Mouse (Mus musculus) erythroblast, embryonic 14.5 days (primary cell): ENCODE measurements at regions not wholly inside any gene's neighbourhood (a gene's known extent, or its start where the extent isn't known, plus 50 kb on each side); places are given as distances from the start of the nearest gene placed in this dataset.

ENCODE experiments used
- GATA1 ChIP-seq: IDR thresholded peaks from 2 replicates; pipeline ENCODE4 v1.6.1; 2012; ENCODE audit warnings: low read length, inconsistent platforms, mixed read lengths
- TAL1 ChIP-seq: IDR thresholded peaks from 3 replicates; pipeline ENCODE4 v1.6.1; 2012; ENCODE audit warnings: low read length, inconsistent platforms, mixed read lengths

DNA sequence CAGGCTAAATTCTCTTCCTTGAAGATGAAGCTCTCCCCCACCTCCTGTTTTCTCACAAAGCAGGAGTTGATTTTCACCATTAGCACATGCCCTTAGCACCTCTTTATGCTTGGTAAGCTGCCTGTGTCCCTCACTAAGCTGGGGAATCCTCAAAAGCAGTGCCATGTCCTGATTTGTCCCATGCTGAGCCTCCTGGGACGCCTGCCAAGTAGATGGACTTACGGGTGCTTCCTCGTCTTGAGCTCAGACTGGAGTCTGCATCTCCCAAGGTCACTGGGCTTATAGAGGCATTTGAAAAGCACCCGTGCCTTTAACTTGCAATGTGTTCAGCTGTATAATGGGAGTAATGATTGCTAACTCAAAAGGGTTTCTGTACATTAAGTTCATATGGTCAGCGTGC is 247.1 kb upstream of the Trpc7 start:
- TF ChIP-seq TAL1 (no peak), GATA1 (no peak)
